Mouse (Mus musculus): ENCODE data around the gene Zfp943. TPM values are rescaled to one million over a fixed set of nuclear protein-coding genes. Genes with fewer than 3 reads are reported as not detected.

The Zfp943 gene
- polyA plus RNA-seq, 1 experiment from 2014 or later: 20.7 TPM

Other genes with a start within 250 kb of the Zfp943 start
- gene Zfp229, start 231.8 kb upstream of the Zfp943 start, polyA plus RNA-seq (2014; fragmentation: Nextera tagmentation; extraction: Ambion mirVana): 8.3 and 8.7 TPM in 2 replicates
- 8.6 and 8.7 TPM in 2 replicates for gene Zfp820, start 116.8 kb upstream of the Zfp943 start, polyA plus RNA-seq (2014; fragmentation: Nextera tagmentation; extraction: Ambion mirVana)
- 9.0 and 9.5 TPM in 2 replicates for gene Zfp995, start 52.6 kb upstream of the Zfp943 start, polyA plus RNA-seq (2014; fragmentation: Nextera tagmentation; extraction: Ambion mirVana)
- 25.6 and 28.8 TPM in 2 replicates for gene Zfp942, start 88 bp upstream of the Zfp943 start, polyA plus RNA-seq (2014; fragmentation: Nextera tagmentation; extraction: Ambion mirVana)
- gene Zfp947, start 203.6 kb downstream of the Zfp943 start, polyA plus RNA-seq (2014; fragmentation: Nextera tagmentation; extraction: Ambion mirVana): 2.3 and 2.5 TPM in 2 replicates